Mouse (Mus musculus): ENCODE data around the gene Tmem110. TPM values are rescaled to one million over a fixed set of nuclear protein-coding genes. Genes with fewer than 3 reads are reported as not detected.

Tmem110 gene
- polyA plus RNA-seq, 1 experiment from 2014 or later, result 25.2 TPM

- WGBS, result 92% methylated on average over 8 of the region's 8 CpGs
Measured at GRCm38 (mm10) chr14:30911141-30911540, 85.8 kb downstream of the Tmem110 start.

GRCm38 (mm10) chr14:30912641-30913040, 87.3 kb downstream of the Tmem110 start:
- WGBS, result 83% methylated on average over 8 of the region's 8 CpGs
- H3K36me3 ChIP-seq, result no peaks in the 10 kb centered on the region
- H3K4me1 ChIP-seq, result no peaks in the 10 kb centered on the region
- no peaks in the 10 kb centered on the region for H3K27me3 ChIP-seq (replicated peaks)
- no peak for ATAC-seq (ENCODE audit: low FRiP score)
- no peaks in the 10 kb centered on the region for H3K9me3 ChIP-seq (replicated peaks)
- no peak overlapping the region for H3K4me3 ChIP-seq (replicated peaks)
- H3K9ac ChIP-seq (replicated peaks), result no peak overlapping the region
- no peak overlapping the region for H3K4me2 ChIP-seq
- H3K27ac ChIP-seq (replicated peaks), result no peak overlapping the region

More at GRCm38 (mm10) chr14:30911141-30911540, 85.8 kb downstream of the Tmem110 start:
- Histone ChIP-seq H3K27ac (replicated peaks) (no peak overlapping the region), H3K4me3 (replicated peaks) (no peak overlapping the region), H3K4me2 (no peak overlapping the region), H3K27me3 (replicated peaks) (no peaks in the 10 kb centered on the region), H3K9ac (replicated peaks) (no peak overlapping the region), H3K9me3 (replicated peaks) (no peaks in the 10 kb centered on the region), H3K4me1 (no peaks in the 10 kb centered on the region), H3K36me3 (no peaks in the 10 kb centered on the region)
- no peak for ATAC-seq (ENCODE audit: low FRiP score)

GRCm38 (mm10) chr14:30913404-30913803, 88.0 kb downstream of the Tmem110 start:
- Histone ChIP-seq H3K4me2 (no peak overlapping the region), H3K36me3 (no peaks in the 10 kb centered on the region), H3K9ac (replicated peaks) (no peak overlapping the region), H3K27ac (replicated peaks) (no peak overlapping the region), H3K27me3 (replicated peaks) (no peaks in the 10 kb centered on the region), H3K4me3 (replicated peaks) (no peak overlapping the region), H3K4me1 (no peaks in the 10 kb centered on the region), H3K9me3 (replicated peaks) (no peaks in the 10 kb centered on the region)
- 82% methylated on average over 5 of the region's 5 CpGs for WGBS
- no peak for ATAC-seq (ENCODE audit: low FRiP score)

GRCm38 (mm10) chr14:30916516-30916915, 91.1 kb downstream of the Tmem110 start:
- no peaks in the 10 kb centered on the region for H3K36me3 ChIP-seq
- H3K4me2 ChIP-seq, result no peak overlapping the region
- no peak for ATAC-seq (ENCODE audit: low FRiP score)
- no peak overlapping the region for H3K27ac ChIP-seq (replicated peaks)
- no peaks in the 10 kb centered on the region for H3K27me3 ChIP-seq (replicated peaks)
- no peaks in the 10 kb centered on the region for H3K9me3 ChIP-seq (replicated peaks)
- 93% methylated on average over 1 of the region's 1 CpGs for WGBS
- H3K4me3 ChIP-seq (replicated peaks), result no peak overlapping the region
- no peaks in the 10 kb centered on the region for H3K4me1 ChIP-seq
- no peak overlapping the region for H3K9ac ChIP-seq (replicated peaks)

- WGBS, result 56% methylated on average over 8 of the region's 8 CpGs
- Histone ChIP-seq H3K36me3 (no peaks in the 10 kb centered on the region), H3K4me3 (replicated peaks) (no peak overlapping the region), H3K27ac (replicated peaks) (no peak overlapping the region), H3K4me1 (no peaks in the 10 kb centered on the region), H3K9ac (replicated peaks) (no peak overlapping the region), H3K4me2 (no peak overlapping the region), H3K27me3 (replicated peaks) (no peaks in the 10 kb centered on the region), H3K9me3 (replicated peaks) (no peaks in the 10 kb centered on the region)
- no peak for ATAC-seq (ENCODE audit: low FRiP score)
Measured at GRCm38 (mm10) chr14:30922053-30922670, 96.8 kb downstream of the Tmem110 start.

- ATAC-seq (ENCODE audit: low FRiP score), result no peak; the same call in 1 of the 2 replicates
- Histone ChIP-seq H3K36me3 (no peaks in the 10 kb centered on the region), H3K27ac (replicated peaks) (no peak within 1 kb of the TSS), H3K9ac (replicated peaks) (no peak within 1 kb of the TSS), H3K4me3 (replicated peaks) (no peak within 1 kb of the TSS), H3K9me3 (replicated peaks) (no peaks in the 10 kb centered on the region), H3K4me2 (no peak within 1 kb of the TSS), H3K4me1 (no peaks in the 10 kb centered on the region), H3K27me3 (replicated peaks) (no peaks in the 10 kb centered on the region)
- WGBS, result 73% methylated on average over 6 of the region's 6 CpGs
Measured at GRCm38 (mm10) chr14:30923375-30924105, 98.2 kb downstream of the Tmem110 start, which contains the start of gene Itih3. Gene Itih3, minus strand, starts transcription at chr14:30923760.

- H3K27ac ChIP-seq (replicated peaks), result no peak overlapping the region
- no peaks in the 10 kb centered on the region for H3K36me3 ChIP-seq
- H3K4me3 ChIP-seq (replicated peaks), result no peak overlapping the region
- no peaks in the 10 kb centered on the region for H3K27me3 ChIP-seq (replicated peaks)
- 93% methylated on average over 3 of the region's 3 CpGs for WGBS
- no peak overlapping the region for H3K4me2 ChIP-seq
- no peaks in the 10 kb centered on the region for H3K9me3 ChIP-seq (replicated peaks)
- ATAC-seq (ENCODE audit: low FRiP score), result no peak
- no peak overlapping the region for H3K9ac ChIP-seq (replicated peaks)
- no peaks in the 10 kb centered on the region for H3K4me1 ChIP-seq
Measured at GRCm38 (mm10) chr14:30925492-30925891, 100.1 kb downstream of the Tmem110 start.

Other genes with a start within 250 kb of the Tmem110 start
- 35.2 and 41.8 TPM in 2 replicates for gene Prkcd, start 199.4 kb upstream of the Tmem110 start, polyA plus RNA-seq (2015; fragmentation: Nextera tagmentation; extraction: Ambion mirVana)
- gene Rft1, start 171.2 kb upstream of the Tmem110 start, polyA plus RNA-seq (2015; fragmentation: Nextera tagmentation; extraction: Ambion mirVana), result 9.0 and 9.6 TPM in 2 replicates
- 13.7 and 16.0 TPM in 2 replicates for gene Sfmbt1, start 110.7 kb upstream of the Tmem110 start, polyA plus RNA-seq (2015; fragmentation: Nextera tagmentation; extraction: Ambion mirVana)
- gene Mustn1, start 53.6 kb downstream of the Tmem110 start, polyA plus RNA-seq (2015; fragmentation: Nextera tagmentation; extraction: Ambion mirVana), result 3.0 TPM in 2 replicates
- gene Itih4, start 60.9 kb downstream of the Tmem110 start, polyA plus RNA-seq (2015; fragmentation: Nextera tagmentation; extraction: Ambion mirVana), result 0.08 and 0.18 TPM in 2 replicates
- 1.6 and 1.7 TPM in 2 replicates for gene Itih3, start 98.2 kb downstream of the Tmem110 start, polyA plus RNA-seq (2015; fragmentation: Nextera tagmentation; extraction: Ambion mirVana)
- not detected in 2 replicates for gene Itih1, start 117.7 kb downstream of the Tmem110 start, polyA plus RNA-seq (2015; fragmentation: Nextera tagmentation; extraction: Ambion mirVana)
- gene Nek4, start 125.8 kb downstream of the Tmem110 start, polyA plus RNA-seq (2015; fragmentation: Nextera tagmentation; extraction: Ambion mirVana), result 15.8 and 16.6 TPM in 2 replicates
- gene Glt8d1, start 175.8 kb downstream of the Tmem110 start, polyA plus RNA-seq (2015; fragmentation: Nextera tagmentation; extraction: Ambion mirVana), result 54.4 and 55.9 TPM in 2 replicates
- gene Spcs1, start 176.1 kb downstream of the Tmem110 start, polyA plus RNA-seq (2015; fragmentation: Nextera tagmentation; extraction: Ambion mirVana), result 363 and 381 TPM in 2 replicates
- gene Pbrm1, start 193.5 kb downstream of the Tmem110 start, polyA plus RNA-seq (2015; fragmentation: Nextera tagmentation; extraction: Ambion mirVana), result 102 and 106 TPM in 2 replicates
- 53.6 and 72.9 TPM in 2 replicates for gene Gnl3, start 193.6 kb downstream of the Tmem110 start, polyA plus RNA-seq (2015; fragmentation: Nextera tagmentation; extraction: Ambion mirVana)

Data from neural tube, embryonic 15.5 days (tissue).